Mouse (Mus musculus): Measurements from ENCODE around the gene Olfr1416. TPM values are rescaled to one million over a fixed set of nuclear protein-coding genes. Genes with fewer than 3 reads are reported as not detected.

Gene Olfr1416
- polyA plus RNA-seq, 1 experiment from 2014 or later, result not detected

GRCm38 (mm10) chr1:92453751-92454445, 31.0 kb downstream of the Olfr1416 start:
- Histone ChIP-seq H3K27me3 (ENCODE audit: insufficient read depth, low read length) (no peaks in the 10 kb centered on the region), H3K36me3 (ENCODE audit: insufficient read depth, low read length) (peaks cover 61% of the 10 kb centered on the region), H3K4me1 (replicated peaks; ENCODE audit: insufficient read depth, low read length) (no peaks in the 10 kb centered on the region), H3K9ac (ENCODE audit: low read depth, low read length) (no peak overlapping the region), H3K4me3 (replicated peaks; ENCODE audit: low read depth, low read length) (no peak overlapping the region), H3K9me3 (replicated peaks; ENCODE audit: low read length) (no peaks in the 10 kb centered on the region), H3K4me2 (ENCODE audit: low read length) (no peak overlapping the region), H3K27ac (no peak overlapping the region)
- TF ChIP-seq CTCF (IDR thresholded peaks at IDR 0.05; ENCODE audit: low read depth), result peak; percentile 81
- peak; percentile 68 for DNase-seq (ENCODE audit: low spot score)
- ATAC-seq (replicated peaks; ENCODE audit: low FRiP score, low read depth), result no peak
- WGBS, result 69% methylated on average over 8 of the region's 8 CpGs

GRCm38 (mm10) chr1:92448293-92448692, 36.6 kb downstream of the Olfr1416 start:
- Histone ChIP-seq H3K27me3 (ENCODE audit: insufficient read depth, low read length) (no peaks in the 10 kb centered on the region), H3K27ac (no peak overlapping the region), H3K4me3 (replicated peaks; ENCODE audit: low read depth, low read length) (no peak overlapping the region), H3K9ac (ENCODE audit: low read depth, low read length) (no peak overlapping the region), H3K4me1 (replicated peaks; ENCODE audit: insufficient read depth, low read length) (no peaks in the 10 kb centered on the region), H3K4me2 (ENCODE audit: low read length) (no peak overlapping the region), H3K36me3 (ENCODE audit: insufficient read depth, low read length) (peaks cover 69% of the 10 kb centered on the region), H3K9me3 (replicated peaks; ENCODE audit: low read length) (no peaks in the 10 kb centered on the region)
- TF ChIP-seq CTCF (IDR thresholded peaks at IDR 0.05; ENCODE audit: low read depth), result no peak
- 63% methylated on average over 3 of the region's 3 CpGs for WGBS
- ATAC-seq (replicated peaks; ENCODE audit: low FRiP score, low read depth), result no peak
- no peak for DNase-seq (ENCODE audit: low spot score)

DNA sequence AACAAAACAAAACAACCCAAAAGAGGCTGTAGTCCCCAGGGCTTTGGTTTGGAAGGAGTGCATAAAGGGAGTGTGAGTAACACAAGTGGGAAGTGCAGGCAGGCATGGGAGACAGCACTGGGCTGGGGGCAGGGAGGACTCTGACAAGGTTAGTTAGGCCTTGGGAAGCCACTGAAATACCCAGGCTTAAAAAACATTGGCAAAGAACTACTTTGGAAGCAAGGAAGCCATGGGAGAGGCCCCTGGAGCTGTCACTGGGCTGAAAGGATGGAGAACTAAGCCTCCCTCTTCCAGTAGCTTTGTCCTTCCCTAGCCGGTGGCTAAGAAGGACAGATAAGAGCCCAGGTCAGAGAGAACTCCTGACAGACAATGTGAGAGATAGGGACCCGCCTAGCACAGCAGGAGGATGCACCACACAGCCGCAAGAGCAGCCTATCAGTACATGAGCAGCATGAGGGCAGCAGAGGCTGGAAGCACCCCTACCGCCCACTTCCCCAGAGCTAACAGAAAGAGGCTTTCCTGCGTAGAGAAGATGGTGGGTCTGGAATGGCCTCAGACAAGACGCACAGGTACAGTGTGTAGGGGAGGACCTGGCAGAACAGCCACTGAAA, 43.4 kb downstream of the Olfr1416 start:
- DNase-seq (ENCODE audit: low spot score) (no peak), ATAC-seq (replicated peaks; ENCODE audit: low FRiP score, low read depth) (no peak)
- Histone ChIP-seq H3K27me3 (ENCODE audit: insufficient read depth, low read length) (no peaks in the 10 kb centered on the region), H3K9ac (ENCODE audit: low read depth, low read length) (no peak overlapping the region), H3K9me3 (replicated peaks; ENCODE audit: low read length) (no peaks in the 10 kb centered on the region), H3K27ac (no peak overlapping the region), H3K4me2 (ENCODE audit: low read length) (no peak overlapping the region), H3K36me3 (ENCODE audit: insufficient read depth, low read length) (peaks cover 47% of the 10 kb centered on the region), H3K4me1 (replicated peaks; ENCODE audit: insufficient read depth, low read length) (no peaks in the 10 kb centered on the region), H3K4me3 (replicated peaks; ENCODE audit: low read depth, low read length) (no peak overlapping the region)
- WGBS, result 89% methylated on average over 6 of the region's 6 CpGs
- no peak for TF ChIP-seq CTCF (IDR thresholded peaks at IDR 0.05; ENCODE audit: low read depth)

- Histone ChIP-seq H3K4me2 (ENCODE audit: low read length) (no peak overlapping the region), H3K27me3 (ENCODE audit: insufficient read depth, low read length) (no peaks in the 10 kb centered on the region), H3K9me3 (replicated peaks; ENCODE audit: low read length) (no peaks in the 10 kb centered on the region), H3K27ac (no peak overlapping the region), H3K4me1 (replicated peaks; ENCODE audit: insufficient read depth, low read length) (no peaks in the 10 kb centered on the region), H3K9ac (ENCODE audit: low read depth, low read length) (no peak overlapping the region), H3K36me3 (ENCODE audit: insufficient read depth, low read length) (peaks cover 40% of the 10 kb centered on the region), H3K4me3 (replicated peaks; ENCODE audit: low read depth, low read length) (no peak overlapping the region)
- TF ChIP-seq CTCF (IDR thresholded peaks at IDR 0.05; ENCODE audit: low read depth), result no peak
- ATAC-seq (replicated peaks; ENCODE audit: low FRiP score, low read depth) (no peak), DNase-seq (ENCODE audit: low spot score) (no peak)
- WGBS, result 88% methylated on average over 9 of the region's 9 CpGs
Measured at GRCm38 (mm10) chr1:92440066-92440750, 44.7 kb downstream of the Olfr1416 start.

DNA sequence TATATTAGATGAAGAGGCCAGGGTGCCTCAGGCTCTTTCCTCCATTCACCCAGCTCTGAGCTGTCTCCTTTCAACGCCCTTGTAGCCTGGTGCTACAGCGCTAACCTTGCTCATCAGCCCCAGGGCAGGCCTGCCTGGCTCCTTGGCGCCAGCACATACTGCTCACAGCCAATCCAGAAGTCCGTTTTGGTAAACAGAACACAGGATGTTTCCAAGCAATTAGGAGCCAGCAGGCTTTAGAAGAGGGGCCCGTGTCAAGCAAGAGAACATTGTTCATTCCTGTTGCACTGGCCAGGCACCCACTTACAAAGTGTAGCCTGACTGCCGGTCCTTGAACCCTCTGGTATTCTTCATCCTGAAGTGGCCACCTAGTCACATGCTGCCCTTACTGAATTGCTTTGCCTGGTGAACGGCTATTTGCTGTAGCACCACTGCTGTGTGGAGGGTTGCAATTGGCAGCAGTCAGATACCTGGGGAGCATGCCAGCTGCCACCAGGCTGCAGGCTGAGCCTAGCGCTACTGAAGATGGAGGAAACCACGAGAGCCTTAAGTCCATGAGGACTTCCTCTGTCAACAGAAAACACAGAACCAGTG, 47.1 kb downstream of the Olfr1416 start:
- H3K4me3 ChIP-seq (replicated peaks; ENCODE audit: low read depth, low read length), result no peak overlapping the region
- no peaks in the 10 kb centered on the region for H3K27me3 ChIP-seq (ENCODE audit: insufficient read depth, low read length)
- H3K4me1 ChIP-seq (replicated peaks; ENCODE audit: insufficient read depth, low read length), result no peaks in the 10 kb centered on the region
- no peak overlapping the region for H3K4me2 ChIP-seq (ENCODE audit: low read length)
- no peak for TF ChIP-seq CTCF (IDR thresholded peaks at IDR 0.05; ENCODE audit: low read depth)
- H3K27ac ChIP-seq, result no peak overlapping the region
- no peaks in the 10 kb centered on the region for H3K9me3 ChIP-seq (replicated peaks; ENCODE audit: low read length)
- peaks cover 32% of the 10 kb centered on the region for H3K36me3 ChIP-seq (ENCODE audit: insufficient read depth, low read length)
- no peak for ATAC-seq (replicated peaks; ENCODE audit: low FRiP score, low read depth)
- WGBS, result 46% methylated on average over 9 of the region's 9 CpGs
- no peak overlapping the region for H3K9ac ChIP-seq (ENCODE audit: low read depth, low read length)
- DNase-seq (ENCODE audit: low spot score), result no peak

DNA sequence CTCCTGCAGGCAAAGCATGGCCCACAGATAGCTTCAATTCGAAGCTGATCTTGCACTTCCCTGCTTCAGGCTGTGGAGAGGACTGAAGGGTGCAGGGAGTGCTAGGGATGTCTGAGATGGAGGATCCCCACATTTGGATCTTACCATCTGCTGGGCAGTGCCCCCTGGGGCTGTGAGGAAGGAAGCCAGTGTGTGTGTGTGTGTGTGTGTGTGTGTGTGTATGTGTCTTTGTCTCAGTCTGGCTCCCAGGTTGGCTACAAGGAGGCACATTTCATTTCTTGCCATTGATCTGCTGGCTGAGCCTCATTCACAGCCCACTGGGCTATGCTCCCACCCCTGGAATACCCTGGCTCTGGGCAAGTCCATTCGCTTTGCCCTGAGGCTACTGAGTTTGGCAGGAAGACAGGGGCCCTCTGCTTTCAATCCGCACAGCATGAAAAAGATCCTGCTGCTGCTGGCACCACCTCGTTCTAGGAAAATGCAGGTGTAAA, 48.0 kb downstream of the Olfr1416 start:
- TF ChIP-seq CTCF (IDR thresholded peaks at IDR 0.05; ENCODE audit: low read depth), result no peak
- peaks cover 29% of the 10 kb centered on the region for H3K36me3 ChIP-seq (ENCODE audit: insufficient read depth, low read length)
- ATAC-seq (replicated peaks; ENCODE audit: low FRiP score, low read depth), result no peak
- 65% methylated on average over 4 of the region's 4 CpGs for WGBS
- no peaks in the 10 kb centered on the region for H3K4me1 ChIP-seq (replicated peaks; ENCODE audit: insufficient read depth, low read length)
- no peak overlapping the region for H3K9ac ChIP-seq (ENCODE audit: low read depth, low read length)
- no peak overlapping the region for H3K4me3 ChIP-seq (replicated peaks; ENCODE audit: low read depth, low read length)
- no peak overlapping the region for H3K27ac ChIP-seq
- H3K9me3 ChIP-seq (replicated peaks; ENCODE audit: low read length), result no peaks in the 10 kb centered on the region
- no peak for DNase-seq (ENCODE audit: low spot score)
- H3K27me3 ChIP-seq (ENCODE audit: insufficient read depth, low read length), result no peaks in the 10 kb centered on the region
- no peak overlapping the region for H3K4me2 ChIP-seq (ENCODE audit: low read length)
